Mouse (Mus musculus) liver, embryonic 14.5 days (tissue): ENCODE measurements around the gene Abca4.

Source experiments
- CTCF ChIP-seq: IDR thresholded peaks from 2 replicates; pipeline ENCODE4 v1.5.1; 2016; ENCODE audit warnings: antibody characterized with exemption, low read depth, control low read depth
- EP300 ChIP-seq: IDR thresholded peaks from 2 replicates; pipeline ENCODE4 v1.6.1; 2016; ENCODE audit warnings: antibody characterized with exemption, low read depth

GRCm38 (mm10) chr3:122010292-122010691, 34.0 kb upstream of the Abca4 start:
- TF ChIP-seq CTCF (no peak), EP300 (no peak)
